Mouse (Mus musculus): ENCODE data around the gene Spc25.

DNA sequence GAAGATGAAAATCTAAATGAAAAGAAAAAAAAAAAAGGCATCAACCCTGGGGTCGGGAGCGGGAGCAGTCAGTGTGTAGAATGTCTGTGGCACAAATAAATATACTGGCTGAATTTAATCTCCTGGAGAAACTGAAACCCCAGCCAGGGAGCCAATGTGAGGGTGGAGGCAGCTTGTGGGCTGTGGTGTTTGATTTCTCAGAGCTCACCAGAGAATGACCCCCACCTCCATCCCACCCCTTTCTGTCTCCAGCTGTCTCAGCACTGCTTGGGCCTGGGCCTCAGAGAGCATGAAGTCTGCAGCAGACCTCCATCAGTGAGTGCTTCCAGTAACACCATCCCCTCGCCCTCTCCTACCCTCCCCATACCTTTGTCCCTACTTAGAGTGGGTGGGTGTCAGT lies 50.1 kb downstream of the Spc25 start:
- no peak for TF ChIP-seq CTCF (IDR thresholded peaks at IDR 0.05; ENCODE audit: low read depth)
- TF ChIP-seq EP300 (IDR thresholded peaks at IDR 0.05; ENCODE audit: low read depth): no peak
